Mouse (Mus musculus) megakaryocyte, embryonic 14.5 days (primary cell): Measurements from ENCODE around the gene Sik3.

ENCODE experiments used
- FLI1 ChIP-seq: IDR thresholded peaks from 2 replicates; pipeline ENCODE4 v1.6.1; 2012; ENCODE audit warnings: low read length, inconsistent platforms, mixed read lengths
- GATA1 ChIP-seq: IDR thresholded peaks from 3 replicates; pipeline ENCODE4 v1.6.1; 2012; ENCODE audit warnings: mixed read lengths, low read length, inconsistent platforms, borderline replicate concordance

GRCm38 (mm10) chr9:46110648-46111047 lies 98.0 kb downstream of the Sik3 start:
- TF ChIP-seq GATA1 (no peak), FLI1 (no peak)
